Mouse (Mus musculus): Measurements from ENCODE around the gene 1700009N14Rik. TPM values are rescaled to one million over a fixed set of nuclear protein-coding genes. Genes with fewer than 3 reads are reported as not detected.

The 1700009N14Rik gene
- not detected for polyA plus RNA-seq (2017; shearing (Covaris generic))

GRCm38 (mm10) chr4:39450069-39450468 is at the start of gene 1700009N14Rik:
Gene 1700009N14Rik (plus strand): TSS chr4:39450295.

Data from effector memory CD4-positive, alpha-beta T cell, adult 7 months (primary cell).